Mouse (Mus musculus) right cerebral cortex, postnatal 10 days (tissue): ENCODE data around the gene Rab20.
"Not testable (repeated sequence)": the region's sequence is repeated elsewhere in the genome, so short reads cannot be mapped to it uniquely, and the experiment has no call there.

Source experiments
- DNase-seq, 2 experiments: peaks; one replicate each; pipeline ENCODE4 v3.0.0; 2021; ENCODE audit warnings: low spot score in 2 of 2

Rab20 gene

DNA sequence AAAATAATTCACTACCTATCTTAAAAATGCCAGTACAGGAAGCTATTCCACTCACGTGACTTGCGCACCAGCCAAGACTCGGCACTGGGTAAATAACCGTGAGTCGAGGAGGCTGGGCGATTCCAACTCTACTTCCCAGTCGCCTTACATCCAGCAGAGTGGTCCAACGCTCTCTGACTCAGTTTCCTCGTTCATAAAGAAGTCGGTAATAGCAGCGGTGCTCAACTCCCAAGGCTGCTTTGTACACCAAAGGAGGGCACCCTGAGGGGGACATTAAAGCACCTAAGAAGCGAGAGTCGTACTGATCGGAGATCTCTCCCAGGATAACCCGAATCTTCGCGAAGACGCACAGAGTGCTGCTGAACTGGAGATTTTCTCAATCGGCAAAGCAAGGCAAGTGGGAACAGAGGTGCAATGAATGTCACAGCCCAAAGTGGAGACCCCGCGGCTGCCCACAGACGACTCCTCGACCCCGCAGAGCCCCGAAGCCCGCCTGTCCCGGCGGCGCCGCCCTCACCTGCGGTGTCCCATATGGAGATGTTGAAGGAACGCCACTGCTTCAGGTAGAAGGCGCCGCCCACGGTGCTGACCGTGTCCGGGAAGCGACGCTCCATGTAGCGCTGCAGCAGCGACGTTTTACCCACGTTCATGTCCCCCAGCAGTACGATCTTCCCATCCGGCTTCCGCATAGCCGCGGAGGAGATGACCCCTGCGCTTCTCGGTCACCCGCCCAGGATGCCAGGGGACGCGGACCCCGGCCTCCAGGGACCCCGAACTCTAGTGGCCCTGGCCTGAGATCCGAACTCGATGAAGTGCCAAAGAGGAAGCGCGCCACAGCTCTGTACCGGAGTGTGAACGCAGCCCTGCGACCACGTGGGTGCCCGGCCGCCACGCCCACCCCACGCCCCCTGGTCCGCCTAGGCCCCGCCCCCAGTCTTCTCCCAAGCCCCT, at the start of gene Rab20:
TSS of gene Rab20 (minus strand) at position 900 of the 951 bp plus-strand sequence.
- DNase-seq: peak; percentile 59 to 71

- DNase-seq: no peak
Observed at GRCm38 (mm10) chr8:11523331-11523730, 44.8 kb upstream of the Rab20 start.

GRCm38 (mm10) chr8:11518676-11519075, 40.2 kb upstream of the Rab20 start:
- no peak for DNase-seq

DNA sequence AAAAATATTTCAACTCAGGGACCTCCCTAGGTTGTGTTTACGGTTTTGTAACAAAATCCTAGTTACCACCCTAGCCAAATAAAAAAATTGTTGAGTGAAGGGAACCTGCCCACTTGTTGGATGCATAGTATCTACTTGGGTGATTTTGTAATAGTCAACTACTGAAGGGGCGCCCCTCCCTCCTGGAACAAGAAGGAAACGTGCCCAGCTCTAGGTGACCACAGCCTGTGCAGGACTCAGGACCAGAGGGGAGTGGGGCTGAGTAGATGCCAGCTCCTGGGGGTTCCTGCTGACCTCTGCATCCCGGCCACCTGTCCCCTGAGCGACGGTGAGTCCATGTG, 39.5 kb upstream of the Rab20 start:
- DNase-seq: no peak

- DNase-seq: no peak
Observed at GRCm38 (mm10) chr8:11517366-11518055, 39.0 kb upstream of the Rab20 start.

DNA sequence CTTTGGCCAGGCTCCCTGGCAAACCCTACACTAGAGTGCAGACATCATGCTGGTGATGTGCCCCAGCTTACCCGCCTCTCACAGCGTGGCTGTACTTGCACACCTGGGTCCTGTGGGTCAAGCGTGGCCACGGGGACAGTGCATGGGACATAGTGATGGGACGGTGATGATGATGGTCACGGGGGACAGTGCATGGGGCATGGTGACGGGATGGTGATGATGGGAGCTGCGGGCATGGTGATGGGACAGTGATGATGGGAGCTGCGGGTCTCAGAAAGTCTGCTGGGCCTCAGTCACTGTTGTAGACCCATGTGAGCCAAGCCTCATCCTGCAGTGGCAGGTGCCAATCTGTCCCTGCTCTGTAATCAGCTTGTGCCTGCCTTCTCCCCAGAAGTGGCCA, 37.8 kb upstream of the Rab20 start:
- DNase-seq: no peak

DNA sequence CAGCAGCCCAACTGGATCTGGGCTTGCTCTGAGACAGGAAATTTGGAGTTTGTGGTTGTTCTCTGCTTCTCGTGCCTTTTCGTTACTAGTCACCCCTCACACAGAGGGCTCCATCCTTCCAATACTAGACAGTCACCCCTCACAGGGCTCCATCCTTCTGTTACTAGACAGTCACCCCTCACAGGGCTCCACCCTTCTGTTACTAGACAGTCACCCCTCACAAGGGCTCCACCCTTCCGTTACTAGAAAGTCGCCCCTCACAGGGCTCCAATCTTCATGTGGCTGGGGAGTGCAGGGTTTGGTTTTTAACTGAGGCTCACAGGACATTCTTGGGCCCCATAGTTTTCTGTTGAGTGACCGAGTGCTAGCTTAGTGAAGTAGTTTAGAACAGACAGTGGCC, 34.7 kb upstream of the Rab20 start:
- no peak for DNase-seq

DNA sequence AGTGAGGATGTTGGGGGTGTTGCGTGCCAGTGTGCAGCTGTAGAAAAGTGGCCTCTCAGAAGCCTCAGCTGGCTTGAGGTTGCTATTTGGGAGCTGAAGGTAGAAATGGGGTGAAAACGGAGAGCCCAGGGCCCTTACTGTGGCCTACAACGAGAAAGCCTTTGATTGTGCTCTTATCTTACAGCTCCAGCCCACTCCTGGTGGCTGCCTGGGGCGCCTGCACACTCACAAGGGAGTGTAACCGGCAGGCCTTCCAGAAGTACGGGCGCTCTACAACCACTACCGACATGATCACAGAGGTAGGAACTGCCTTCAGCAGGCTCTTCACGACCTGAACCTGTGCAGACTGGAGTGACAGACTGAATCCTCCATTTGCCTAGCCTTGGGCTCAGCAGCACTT, 34.2 kb upstream of the Rab20 start:
- no peak for DNase-seq

- no peak for DNase-seq
Observed at GRCm38 (mm10) chr8:11510971-11511370, 32.5 kb upstream of the Rab20 start.

DNA sequence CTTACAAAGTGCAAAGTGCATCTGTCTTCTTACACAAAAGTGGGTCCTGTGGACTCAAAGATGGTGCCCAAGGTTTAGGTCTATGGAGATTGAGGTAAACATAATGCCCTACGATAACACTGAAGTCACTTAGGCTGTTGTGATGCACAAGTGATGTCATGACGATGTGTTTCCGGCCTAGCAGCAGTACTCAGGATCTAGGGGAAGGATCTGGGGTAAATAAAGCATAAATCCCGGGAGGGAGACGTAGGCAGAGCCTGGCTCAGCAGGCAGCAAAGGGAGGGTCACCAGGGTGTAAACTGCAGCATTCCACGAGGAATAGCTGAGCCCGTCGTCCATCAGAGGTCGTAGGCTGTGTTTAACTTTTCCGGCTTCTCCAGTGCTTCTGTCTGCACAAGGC, 30.4 kb upstream of the Rab20 start:
- DNase-seq: no peak

DNA sequence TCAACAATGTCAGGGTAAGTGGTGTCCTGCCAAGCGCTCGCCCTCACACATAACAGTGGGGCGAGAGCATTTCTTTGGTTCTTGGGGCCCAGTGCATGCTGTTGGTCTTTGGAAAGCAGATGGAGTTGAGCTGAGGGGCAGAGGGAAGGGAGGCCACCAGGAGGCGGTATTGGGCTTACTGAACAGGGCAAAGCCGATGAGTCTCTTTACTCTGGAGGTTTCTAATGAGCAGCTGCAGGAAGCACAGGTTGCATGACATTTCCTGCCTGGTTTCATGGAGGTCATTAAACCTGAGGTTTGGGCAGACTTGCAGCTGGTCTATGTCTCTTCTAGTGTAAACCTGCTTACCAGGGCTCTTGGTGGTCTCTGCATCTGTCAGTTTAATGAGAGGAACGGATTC, 28.3 kb upstream of the Rab20 start:
- no peak for DNase-seq

- no peak for DNase-seq
Observed at GRCm38 (mm10) chr8:11506074-11506473, 27.6 kb upstream of the Rab20 start.

- DNase-seq: no peak
Observed at GRCm38 (mm10) chr8:11503476-11504232, 25.1 kb upstream of the Rab20 start.

DNA sequence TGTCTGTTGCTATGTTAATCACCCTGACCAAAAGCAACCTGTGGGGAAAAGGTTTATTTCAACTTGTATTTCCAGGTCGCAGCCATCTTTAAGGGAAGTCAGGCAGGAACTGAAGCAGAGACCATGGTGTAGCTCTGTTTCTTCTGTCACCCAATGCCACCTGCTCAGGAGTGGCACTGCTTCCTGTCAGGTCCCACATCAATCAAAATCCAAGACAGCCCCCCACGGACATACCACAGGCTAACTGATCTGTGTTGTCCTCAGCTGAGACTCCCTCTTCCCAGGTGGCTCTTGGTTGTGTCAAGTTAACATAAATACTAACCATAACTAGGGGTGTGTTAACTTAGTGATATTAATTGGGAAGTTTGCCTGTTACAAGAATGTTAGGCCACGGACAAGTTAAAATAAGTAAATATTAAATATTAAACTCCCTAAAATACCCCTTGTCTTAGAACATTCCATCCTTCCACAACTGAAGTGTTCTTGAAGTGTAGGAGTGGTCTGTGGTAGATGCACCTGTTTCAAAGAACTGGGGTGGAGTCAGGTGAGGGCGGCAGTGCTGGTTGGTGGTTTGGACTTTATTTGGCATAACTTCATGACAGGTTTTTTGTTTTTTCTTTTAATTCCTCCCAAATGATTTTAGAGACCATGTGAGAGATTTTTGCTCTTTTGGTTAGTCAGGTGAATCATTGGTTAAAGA, 20.4 kb upstream of the Rab20 start:
- DNase-seq: no peak

GRCm38 (mm10) chr8:11498281-11498680, 19.8 kb upstream of the Rab20 start:
- no peak for DNase-seq

- peak; percentile 94 for DNase-seq
Observed at GRCm38 (mm10) chr8:11497017-11497990, 18.8 kb upstream of the Rab20 start, which contains the start of gene Naxd. Gene Naxd (plus strand): TSS chr8:11497506.

DNA sequence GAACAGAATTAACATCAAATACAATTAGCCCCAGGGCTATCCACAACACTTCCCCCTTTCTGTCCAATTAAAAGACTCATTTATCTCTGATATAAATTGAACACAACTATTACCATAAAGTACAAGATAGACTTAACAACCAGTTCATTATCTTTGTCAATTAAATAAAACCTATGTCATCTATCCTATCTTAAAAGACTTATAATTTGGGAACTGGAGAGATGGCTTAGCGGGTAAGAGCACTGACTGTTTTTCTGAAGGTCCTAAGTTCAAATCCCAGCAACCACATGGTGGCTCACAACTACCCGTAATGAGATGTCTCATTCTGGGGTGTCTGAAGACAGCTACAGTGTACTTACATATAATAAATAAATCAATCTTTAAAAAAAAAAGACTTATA, 13.8 kb upstream of the Rab20 start:
- not testable (repeated sequence) for DNase-seq

DNA sequence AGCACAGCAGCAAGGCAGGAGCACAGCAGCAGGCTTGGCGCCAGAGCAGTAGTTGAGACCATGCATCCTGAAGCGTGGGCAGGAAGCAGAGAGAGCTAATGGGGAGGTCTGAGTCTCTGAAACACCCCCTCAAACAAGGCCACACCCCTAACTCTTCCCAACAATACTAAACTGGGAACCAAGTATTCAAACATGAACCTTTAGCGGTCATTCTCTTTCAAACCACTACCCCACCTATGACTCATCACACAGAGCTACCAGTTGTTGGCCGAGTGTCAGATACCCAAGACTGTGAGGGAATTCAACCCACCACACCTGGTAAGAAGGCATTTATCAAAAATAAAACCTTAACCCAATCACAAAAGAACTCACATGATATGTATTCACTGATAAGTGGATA, 8.7 kb upstream of the Rab20 start:
- no peak for DNase-seq

DNA sequence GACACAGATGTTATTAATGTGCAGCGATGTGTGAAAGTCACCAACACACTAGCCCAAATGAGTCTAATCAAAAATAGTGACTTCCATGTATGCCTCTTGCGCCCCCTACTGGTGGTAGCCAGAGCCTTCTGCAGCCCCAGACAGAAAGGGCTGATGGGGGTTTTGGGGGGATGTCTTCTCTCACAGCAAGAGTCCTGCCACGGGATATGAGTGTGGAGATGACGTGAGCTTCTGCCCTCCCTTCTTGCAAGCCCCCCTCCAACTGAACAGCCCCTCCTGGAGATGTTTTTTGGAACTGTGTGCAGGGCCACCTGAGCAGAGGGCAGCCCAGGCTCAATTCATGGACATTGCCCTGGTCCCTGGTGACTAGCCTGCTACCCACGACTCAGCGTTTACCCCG, 7.6 kb upstream of the Rab20 start:
- DNase-seq: peak; percentile 58 to 77

GRCm38 (mm10) chr8:11482537-11482936, 4.0 kb upstream of the Rab20 start:
- no peak for DNase-seq
